Mouse (Mus musculus) stomach, embryonic 14.5 days (tissue): ENCODE measurements around the gene Cep170. TPM values are rescaled to one million over a fixed set of nuclear protein-coding genes. Genes with fewer than 3 reads are reported as not detected.

Experiments
- ATAC-seq: fragments of 200-750 bp; cut with Nextera tagmentation; 2 replicates; pipeline ENCODE4 v1.8.0; 2017; ENCODE audit warnings: low read depth, moderate TSS enrichment; ENCODE audit not compliant: insufficient number of reproducible peaks, insufficient read depth, low FRiP score
- H3K27ac ChIP-seq: fragments of 300-500 bp; sonication (generic); 2 replicates; pipeline ENCODE4 v1.5.1; 2014; ENCODE audit warnings: mild to moderate bottlenecking, low read length, moderate library complexity, mixed read lengths
- H3K27me3 ChIP-seq: fragments of 300-500 bp; sonication (generic); 2 replicates; pipeline ENCODE4 v1.6.1; 2014; ENCODE audit warnings: low read length, control low read depth, mixed read lengths; ENCODE audit not compliant: control insufficient read depth, insufficient read depth
- H3K36me3 ChIP-seq: fragments of 300-500 bp; sonication (generic); 2 replicates; pipeline ENCODE4 v1.6.1; 2014; ENCODE audit warnings: mild to moderate bottlenecking, control low read depth, low read length, moderate library complexity, mixed read lengths; ENCODE audit not compliant: control insufficient read depth, insufficient read depth
- H3K4me1 ChIP-seq: fragments of 300-500 bp; sonication (generic); 2 replicates; pipeline ENCODE4 v1.6.1; 2014; ENCODE audit warnings: low read length, control low read depth, mixed read lengths; ENCODE audit not compliant: control insufficient read depth, insufficient read depth
- H3K4me2 ChIP-seq: fragments of 300-500 bp; sonication (generic); replicated peaks from 2 replicates; pipeline ENCODE4 v1.6.1; 2014; ENCODE audit warnings: low read depth, low read length, control low read depth
- H3K4me3 ChIP-seq: fragments of 300-500 bp; sonication (generic); 2 replicates; pipeline ENCODE4 v1.5.1; 2014; ENCODE audit warnings: low read depth, low read length, control low read depth
- H3K9ac ChIP-seq: fragments of 300-500 bp; sonication (generic); replicated peaks from 2 replicates; pipeline ENCODE4 v1.6.1; 2014; ENCODE audit warnings: low read depth, mild to moderate bottlenecking, control low read depth, low read length, moderate library complexity, mixed read lengths
- H3K9me3 ChIP-seq: fragments of 300-500 bp; sonication (generic); 2 replicates; pipeline ENCODE4 v1.6.1; 2016; ENCODE audit warnings: low read depth, low read length, control low read depth; ENCODE audit not compliant: control insufficient read depth
- WGBS: fragments of 180-500 bp; shearing (Covaris S2); extraction: QIAGEN DNeasy Blood & Tissue Kit; methylation state at CpG from one replicate; pipeline ENCODE4 v1.1.7; 2014; 5-methylcytosine and 5-hydroxymethylcytosine counted together
- polyA plus RNA-seq: library from polyadenylated mRNA; unstranded; fragments of >200 nt; fragmentation: Nextera tagmentation; extraction: Ambion mirVana; gene quantifications from 2 replicates; pipeline ENCODE4 v1.2.1, GENCODE M21; 2014

The Cep170 gene
- polyA plus RNA-seq, 1 experiment from 2014 or later, result 37.6 TPM

GRCm38 (mm10) chr1:176810161-176810560 lies 3.7 kb downstream of the Cep170 start:
- Histone ChIP-seq H3K36me3 (no peaks in the 10 kb centered on the region), H3K9me3 (no peaks in the 10 kb centered on the region), H3K9ac (no peak overlapping the region), H3K4me1 (no peaks in the 10 kb centered on the region), H3K27ac (no peak overlapping the region), H3K4me3 (no peak overlapping the region), H3K27me3 (no peaks in the 10 kb centered on the region), H3K4me2 (no peak overlapping the region)
- no peak for ATAC-seq

- Histone ChIP-seq H3K9me3 (no peaks in the 10 kb centered on the region), H3K4me1 (peaks cover 8% of the 10 kb centered on the region; the same call in 1 of the 2 replicates), H3K27ac (no peak overlapping the region), H3K9ac (no peak overlapping the region), H3K27me3 (no peaks in the 10 kb centered on the region), H3K36me3 (no peaks in the 10 kb centered on the region), H3K4me2 (no peak overlapping the region), H3K4me3 (no peak overlapping the region)
- ATAC-seq, result peak; percentile 78; the same call in 1 of the 2 replicates
- 11% methylated on average over 2 of the region's 2 CpGs for WGBS
Measured at GRCm38 (mm10) chr1:176800728-176801365, 13.0 kb downstream of the Cep170 start.

GRCm38 (mm10) chr1:176798673-176799072 lies 15.2 kb downstream of the Cep170 start:
- H3K4me2 ChIP-seq, result no peak overlapping the region
- H3K27ac ChIP-seq, result no peak overlapping the region
- no peaks in the 10 kb centered on the region for H3K9me3 ChIP-seq
- H3K27me3 ChIP-seq, result no peaks in the 10 kb centered on the region
- peaks cover 10% of the 10 kb centered on the region; the same call in 1 of the 2 replicates for H3K4me1 ChIP-seq
- no peak for ATAC-seq
- H3K36me3 ChIP-seq, result no peaks in the 10 kb centered on the region
- H3K4me3 ChIP-seq, result no peak overlapping the region
- H3K9ac ChIP-seq, result no peak overlapping the region

GRCm38 (mm10) chr1:176792175-176792574 lies 21.7 kb downstream of the Cep170 start:
- H3K4me2 ChIP-seq, result no peak overlapping the region
- H3K36me3 ChIP-seq, result peaks cover 12% of the 10 kb centered on the region
- 0 out of 2 replicates have a peak, but pooled peaks cover 2% of the 10 kb centered on the region for H3K4me1 ChIP-seq
- H3K9ac ChIP-seq, result no peak overlapping the region
- H3K4me3 ChIP-seq, result no peak overlapping the region
- no peaks in the 10 kb centered on the region for H3K27me3 ChIP-seq
- no peak overlapping the region for H3K27ac ChIP-seq
- H3K9me3 ChIP-seq, result no peaks in the 10 kb centered on the region
- no peak for ATAC-seq
- WGBS, result 93% methylated on average over 1 of the region's 1 CpGs

GRCm38 (mm10) chr1:176789326-176789725 lies 24.5 kb downstream of the Cep170 start:
- Histone ChIP-seq H3K9ac (no peak overlapping the region), H3K4me2 (no peak overlapping the region), H3K9me3 (no peaks in the 10 kb centered on the region), H3K27me3 (no peaks in the 10 kb centered on the region), H3K36me3 (peaks cover 17% of the 10 kb centered on the region), H3K4me3 (no peak overlapping the region), H3K4me1 (no peaks in the 10 kb centered on the region), H3K27ac (no peak overlapping the region)
- WGBS, result 80% methylated on average over 7 of the region's 7 CpGs
- no peak for ATAC-seq

- no peak overlapping the region for H3K4me2 ChIP-seq
- no peak overlapping the region for H3K27ac ChIP-seq
- no peaks in the 10 kb centered on the region for H3K4me1 ChIP-seq
- WGBS, result 86% methylated on average over 4 of the region's 4 CpGs
- no peaks in the 10 kb centered on the region for H3K27me3 ChIP-seq
- H3K9me3 ChIP-seq, result no peaks in the 10 kb centered on the region
- no peak overlapping the region for H3K4me3 ChIP-seq
- H3K36me3 ChIP-seq, result peaks cover 17% of the 10 kb centered on the region; the same call in 1 of the 2 replicates
- no peak overlapping the region for H3K9ac ChIP-seq
- ATAC-seq, result no peak
Measured at GRCm38 (mm10) chr1:176774533-176774932, 39.3 kb downstream of the Cep170 start.

- no peak overlapping the region for H3K4me3 ChIP-seq
- no peak overlapping the region for H3K27ac ChIP-seq
- H3K4me1 ChIP-seq, result no peaks in the 10 kb centered on the region
- no peak for ATAC-seq
- no peaks in the 10 kb centered on the region for H3K27me3 ChIP-seq
- H3K36me3 ChIP-seq, result peaks cover 8% of the 10 kb centered on the region
- WGBS, result 79% methylated on average over 2 of the region's 2 CpGs
- H3K9ac ChIP-seq, result no peak overlapping the region
- no peaks in the 10 kb centered on the region for H3K9me3 ChIP-seq
- no peak overlapping the region for H3K4me2 ChIP-seq
Measured at GRCm38 (mm10) chr1:176762295-176762694, 51.6 kb downstream of the Cep170 start.

- WGBS, result 85% methylated on average over 1 of the region's 1 CpGs
- no peaks in the 10 kb centered on the region for H3K9me3 ChIP-seq
- H3K27me3 ChIP-seq, result no peaks in the 10 kb centered on the region
- H3K27ac ChIP-seq, result no peak overlapping the region
- no peak for ATAC-seq
- H3K36me3 ChIP-seq, result peaks cover 18% of the 10 kb centered on the region
- no peak overlapping the region for H3K4me2 ChIP-seq
- no peak overlapping the region for H3K4me3 ChIP-seq
- H3K9ac ChIP-seq, result no peak overlapping the region
- no peaks in the 10 kb centered on the region for H3K4me1 ChIP-seq
Measured at GRCm38 (mm10) chr1:176760673-176761072, 53.2 kb downstream of the Cep170 start.

GRCm38 (mm10) chr1:176755586-176755985 lies 58.3 kb downstream of the Cep170 start:
- H3K27me3 ChIP-seq, result no peaks in the 10 kb centered on the region
- H3K9me3 ChIP-seq, result no peaks in the 10 kb centered on the region
- ATAC-seq, result no peak
- peaks cover 27% of the 10 kb centered on the region for H3K36me3 ChIP-seq
- H3K9ac ChIP-seq, result no peak overlapping the region
- no peak overlapping the region for H3K4me3 ChIP-seq
- 86% methylated on average over 9 of the region's 9 CpGs for WGBS
- no peak overlapping the region for H3K27ac ChIP-seq
- H3K4me2 ChIP-seq, result no peak overlapping the region
- H3K4me1 ChIP-seq, result no peaks in the 10 kb centered on the region
